Mouse (Mus musculus) splenic B cell, adult 2 months (primary cell): Measurements from ENCODE around the gene Tmigd3.
A peak's percentile ranks its signal among the peaks of the same experiment; 100 is the strongest.

Source experiments
- DNase-seq: peaks from one replicate; pipeline ENCODE4 v3.0.0-alpha.2; 2011; ENCODE audit warnings: low read depth, low spot score
- H3K27me3 ChIP-seq: 2 replicates; pipeline ENCODE4 v1.6.1; 2012; ENCODE audit warnings: mild to moderate bottlenecking, low read length, moderate library complexity, mixed read lengths; ENCODE audit not compliant: control insufficient read depth, poor library complexity, insufficient read depth, severe bottlenecking
- H3K36me3 ChIP-seq: 2 replicates; pipeline ENCODE4 v1.6.1; 2012; ENCODE audit warnings: mild to moderate bottlenecking, low read length, moderate library complexity, mixed read lengths; ENCODE audit not compliant: control insufficient read depth, poor library complexity, insufficient read depth, severe bottlenecking

Tmigd3 gene

GRCm38 (mm10) chr3:105959999-105960398 lies 89.3 kb downstream of the Tmigd3 start, which contains the start of gene Atp5f1:
Atp5f1 (minus strand) TSS chr3:105960099.
- peak; percentile 5 for DNase-seq
- H3K27me3 ChIP-seq: no peaks in the 10 kb centered on the region
- peaks cover 11% of the 10 kb centered on the region for H3K36me3 ChIP-seq

- DNase-seq: peak; percentile 48
- Histone ChIP-seq H3K27me3 (no peaks in the 10 kb centered on the region), H3K36me3 (peaks cover 14% of the 10 kb centered on the region)
Measured at GRCm38 (mm10) chr3:105960700-105961099, 90.0 kb downstream of the Tmigd3 start.

- H3K36me3 ChIP-seq: no peaks in the 10 kb centered on the region; the same call in 1 of the 2 replicates
- DNase-seq: no peak
- no peaks in the 10 kb centered on the region for H3K27me3 ChIP-seq
Measured at GRCm38 (mm10) chr3:105971831-105972446, 101.2 kb downstream of the Tmigd3 start.

- no peak for DNase-seq
- Histone ChIP-seq H3K36me3 (no peaks in the 10 kb centered on the region; the same call in 1 of the 2 replicates), H3K27me3 (no peaks in the 10 kb centered on the region)
Measured at GRCm38 (mm10) chr3:105973411-105973810, 102.7 kb downstream of the Tmigd3 start, which contains the start of gene Ovgp1. Ovgp1 (plus strand) TSS chr3:105973711.
